Mouse (Mus musculus): ENCODE measurements around the gene Fgfr2. TPM values are rescaled to one million over a fixed set of nuclear protein-coding genes. Genes with fewer than 3 reads are reported as not detected.

Fgfr2 gene
- total RNA-seq, 2 experiments from 2014 or later: 28.8 to 29.4 TPM

DNA sequence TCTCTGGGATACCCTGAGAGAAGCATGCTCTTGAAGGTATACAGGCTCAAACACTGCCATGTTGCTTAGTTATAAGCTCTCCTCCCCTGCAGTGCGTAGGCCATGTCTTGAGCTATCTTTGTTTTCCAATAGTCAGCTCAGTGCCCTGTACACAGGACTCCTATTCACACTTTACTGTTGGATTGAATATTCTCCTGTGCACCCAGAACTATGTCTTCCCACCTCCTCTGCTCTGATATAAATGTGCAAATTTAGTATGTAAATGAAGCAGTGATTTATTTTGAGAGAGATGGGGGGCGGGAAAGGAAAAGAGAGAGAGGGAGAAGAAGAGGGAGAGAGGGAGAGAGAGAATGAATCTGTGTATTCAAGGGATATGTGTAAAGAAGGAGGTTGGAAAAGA, 1267.5 kb downstream of the Fgfr2 start:
- intact Hi-C loops (cut with DNase I): no loop called here
- DNase-seq (ENCODE audit: extremely low spot score in 1 of 2, low spot score in 2 of 2): peak in 1 of 2 experiments; percentile 8

GRCm38 (mm10) chr7:131850579-131850978, 1272.6 kb downstream of the Fgfr2 start:
- DNase-seq (ENCODE audit: extremely low spot score in 1 of 2, low spot score in 2 of 2): no peak
- intact Hi-C loops (cut with DNase I): no loop called here

DNA sequence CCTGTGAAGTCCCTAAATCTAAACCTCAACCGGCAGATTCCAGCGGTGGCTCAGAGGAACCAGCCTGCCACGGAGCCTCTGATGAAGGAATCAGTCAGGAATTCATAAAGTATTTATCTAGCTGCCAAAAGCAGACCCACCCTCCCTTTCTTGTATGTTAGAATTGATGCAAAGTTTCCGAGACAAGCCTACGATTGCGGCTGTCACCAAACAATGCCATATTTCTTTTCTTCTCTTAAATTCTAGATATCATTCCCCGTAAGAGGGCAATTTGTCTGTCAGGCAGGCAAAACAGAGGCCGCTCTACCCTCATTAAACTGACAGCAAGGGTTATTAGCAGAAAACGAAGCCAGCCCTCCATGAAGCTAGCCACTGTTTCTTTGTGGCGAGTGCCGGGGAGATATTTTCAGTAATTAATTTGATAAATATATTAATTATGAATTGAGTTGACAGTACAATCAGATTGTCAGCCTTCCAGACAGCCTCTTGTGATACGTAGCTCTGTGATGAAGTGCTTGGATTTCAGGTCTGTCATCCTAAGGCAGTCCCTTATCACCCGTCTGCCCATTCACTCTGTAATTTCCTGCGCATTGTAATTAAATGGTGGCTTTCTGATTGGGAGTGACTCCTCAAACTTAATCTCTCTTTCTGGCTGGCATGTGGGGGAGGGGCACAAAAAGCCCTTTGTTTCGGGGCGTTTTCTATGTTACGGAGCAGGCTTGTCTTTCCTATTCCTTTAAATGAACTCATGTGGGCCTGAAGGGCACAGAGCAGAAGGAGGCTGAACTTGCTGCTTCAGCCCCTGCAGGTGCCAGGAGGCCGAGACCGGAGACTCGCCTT, 1276.9 kb downstream of the Fgfr2 start:
- no peak for DNase-seq (ENCODE audit: extremely low spot score in 1 of 2, low spot score in 2 of 2)
- intact Hi-C loops (cut with DNase I): no loop called here

GRCm38 (mm10) chr7:131830261-131830660, 1292.9 kb downstream of the Fgfr2 start:
- intact Hi-C loops (cut with DNase I): no loop called here
- no peak for DNase-seq (ENCODE audit: extremely low spot score in 1 of 2, low spot score in 2 of 2)

GRCm38 (mm10) chr7:131826811-131827210, 1296.3 kb downstream of the Fgfr2 start:
- DNase-seq (ENCODE audit: extremely low spot score in 1 of 2, low spot score in 2 of 2): no peak
- intact Hi-C loops (cut with DNase I): no loop called here

DNA sequence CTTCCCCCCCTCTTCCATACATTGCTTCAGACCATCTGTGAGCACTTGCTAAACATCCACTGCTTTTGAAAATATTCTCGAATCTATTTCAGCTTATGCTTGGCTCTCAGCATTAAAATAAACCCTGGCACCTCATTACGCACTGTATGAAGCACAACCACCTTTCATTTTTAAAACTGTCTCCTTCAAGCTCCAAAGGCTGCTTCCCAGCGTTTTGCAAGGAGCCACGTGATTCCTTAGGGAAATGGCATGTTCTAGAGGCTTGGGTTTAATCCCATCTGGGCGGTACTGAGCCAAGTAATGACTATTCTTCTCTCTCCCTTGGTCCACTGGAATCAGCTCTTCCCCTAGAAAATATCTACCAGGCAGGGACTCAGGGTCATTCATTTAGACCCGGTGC, 1305.2 kb downstream of the Fgfr2 start:
- DNase-seq (ENCODE audit: extremely low spot score in 1 of 2, low spot score in 2 of 2): peak in 1 of 2 experiments; percentile 67
- intact Hi-C loops (cut with DNase I): no loop called here

DNA sequence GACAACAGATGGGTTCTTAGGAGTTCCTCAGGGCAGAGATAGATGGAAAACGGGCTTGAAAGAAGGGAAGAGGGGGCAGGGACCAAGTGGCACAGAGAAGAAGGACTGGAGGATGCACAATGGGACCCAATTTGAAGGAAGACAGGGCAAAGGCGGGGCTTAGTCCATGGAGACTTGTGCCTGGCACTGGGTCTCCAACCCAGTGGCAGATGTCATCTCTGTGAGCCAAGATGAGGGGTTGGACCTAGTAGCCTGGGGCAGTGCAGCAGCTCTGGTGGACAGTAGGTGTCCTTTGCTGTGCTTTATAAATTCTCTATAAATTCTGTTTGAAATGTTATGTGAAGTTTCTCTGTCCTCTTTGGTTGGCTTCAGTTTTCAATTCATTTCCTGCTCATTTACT, 1306.5 kb downstream of the Fgfr2 start:
- no peak for DNase-seq (ENCODE audit: extremely low spot score in 1 of 2, low spot score in 2 of 2)

GRCm38 (mm10) chr7:131812116-131812515, 1311.0 kb downstream of the Fgfr2 start:
- intact Hi-C loops (cut with DNase I): no loop called here
- no peak for DNase-seq (ENCODE audit: extremely low spot score in 1 of 2, low spot score in 2 of 2)

More for the DNA sequence above, 1306.5 kb downstream of the Fgfr2 start:
- intact Hi-C loops (cut with DNase I): no loop called here

DNA sequence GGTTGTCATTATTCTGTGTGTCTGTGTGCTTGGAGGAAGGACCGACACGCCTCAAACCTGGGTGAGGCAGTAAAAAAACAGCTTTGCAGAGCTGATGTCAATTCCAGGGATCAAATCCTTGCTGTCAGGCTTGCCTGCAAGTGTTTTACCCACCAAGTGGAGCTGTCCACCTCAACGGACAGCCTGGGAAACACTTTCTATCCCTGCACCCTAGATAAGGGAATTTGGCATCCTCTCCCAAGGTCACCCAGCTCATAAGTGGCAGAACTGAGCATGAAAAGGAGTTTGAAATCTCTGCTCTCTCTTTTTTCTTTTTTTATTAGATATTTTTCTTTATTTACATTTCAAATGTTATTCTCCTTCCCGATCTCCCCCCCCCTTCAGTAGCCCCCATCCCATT, 1312.2 kb downstream of the Fgfr2 start:
- no peak for DNase-seq (ENCODE audit: extremely low spot score in 1 of 2, low spot score in 2 of 2)
- intact Hi-C loops (cut with DNase I): no loop called here

GRCm38 (mm10) chr7:131809584-131810181, 1313.5 kb downstream of the Fgfr2 start:
- intact Hi-C loops (cut with DNase I): no loop called here
- no peak for DNase-seq (ENCODE audit: extremely low spot score in 1 of 2, low spot score in 2 of 2)

GRCm38 (mm10) chr7:131807257-131807656, 1315.9 kb downstream of the Fgfr2 start:
- DNase-seq (ENCODE audit: extremely low spot score in 1 of 2, low spot score in 2 of 2): no peak
- intact Hi-C loops (cut with DNase I): no loop called here

DNA sequence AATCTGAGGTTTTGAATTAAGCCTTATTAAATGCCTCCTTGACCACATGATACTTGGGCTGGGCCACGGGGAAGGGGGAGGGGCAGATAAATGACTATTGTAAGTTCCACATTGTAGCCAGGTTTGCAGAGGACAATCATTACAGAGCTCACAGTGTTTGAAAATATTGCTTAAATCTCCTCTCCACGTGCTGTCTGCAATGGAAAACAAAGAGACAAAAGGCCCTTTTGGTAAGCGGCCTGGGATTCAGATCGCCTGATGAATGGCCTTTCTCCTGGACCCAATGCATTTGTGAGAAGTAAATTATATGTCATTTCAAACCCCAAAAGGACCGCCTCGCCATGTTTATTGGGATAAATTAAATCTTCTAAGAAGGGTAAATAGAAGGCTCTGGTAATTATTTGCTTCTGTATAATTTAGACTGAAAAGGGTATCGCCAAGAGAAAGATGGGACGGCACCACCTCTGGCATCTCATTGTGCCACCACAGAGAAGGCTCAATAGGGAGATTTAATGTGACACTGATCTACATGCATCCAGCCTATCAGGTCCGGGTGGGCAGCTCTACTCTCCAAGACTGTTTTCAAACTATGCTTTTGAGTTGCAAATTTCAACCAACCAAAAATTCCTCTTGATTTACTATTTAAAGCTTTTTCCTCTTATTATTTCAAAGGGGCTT, 1317.5 kb downstream of the Fgfr2 start:
- no peak for DNase-seq (ENCODE audit: extremely low spot score in 1 of 2, low spot score in 2 of 2)
- intact Hi-C loops (cut with DNase I): no loop called here

DNA sequence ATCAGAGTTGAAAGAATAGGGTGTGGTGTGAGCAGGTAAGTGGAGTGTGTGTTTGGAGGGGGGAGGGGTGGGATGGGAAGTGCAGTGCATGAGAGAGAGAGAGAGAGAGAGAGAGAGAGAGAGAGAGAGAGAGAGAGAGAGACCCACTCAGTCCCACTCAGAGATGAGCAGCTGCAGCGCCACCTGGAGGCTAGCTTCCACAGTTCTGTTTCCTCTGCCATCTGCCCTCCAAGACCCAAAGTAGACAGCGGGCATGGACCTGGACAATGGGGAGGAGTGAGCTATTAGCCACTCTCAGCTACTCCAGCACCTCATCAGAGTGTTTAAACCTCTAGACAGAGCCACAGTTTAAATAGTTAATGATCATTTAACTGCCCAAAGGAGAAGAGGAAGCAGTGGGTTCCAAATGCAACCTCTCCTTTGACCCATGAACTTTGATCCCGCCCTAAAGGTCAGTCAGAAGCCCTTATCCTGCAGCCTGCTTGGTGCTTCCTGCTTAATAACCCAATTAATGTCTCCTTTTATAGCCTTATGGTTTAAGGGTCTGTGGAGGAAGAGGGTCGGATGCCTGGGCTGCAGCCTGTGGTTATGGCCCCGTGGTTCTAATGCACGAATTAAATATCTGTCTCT, 1322.6 kb downstream of the Fgfr2 start:
- intact Hi-C loops (cut with DNase I): no loop called here
- DNase-seq (ENCODE audit: extremely low spot score in 1 of 2, low spot score in 2 of 2): peak in 1 of 2 experiments; percentile 36

GRCm38 (mm10) chr7:131797161-131797560, 1326.0 kb downstream of the Fgfr2 start:
- intact Hi-C loops (cut with DNase I): no loop called here
- no peak for DNase-seq (ENCODE audit: extremely low spot score in 1 of 2, low spot score in 2 of 2)

DNA sequence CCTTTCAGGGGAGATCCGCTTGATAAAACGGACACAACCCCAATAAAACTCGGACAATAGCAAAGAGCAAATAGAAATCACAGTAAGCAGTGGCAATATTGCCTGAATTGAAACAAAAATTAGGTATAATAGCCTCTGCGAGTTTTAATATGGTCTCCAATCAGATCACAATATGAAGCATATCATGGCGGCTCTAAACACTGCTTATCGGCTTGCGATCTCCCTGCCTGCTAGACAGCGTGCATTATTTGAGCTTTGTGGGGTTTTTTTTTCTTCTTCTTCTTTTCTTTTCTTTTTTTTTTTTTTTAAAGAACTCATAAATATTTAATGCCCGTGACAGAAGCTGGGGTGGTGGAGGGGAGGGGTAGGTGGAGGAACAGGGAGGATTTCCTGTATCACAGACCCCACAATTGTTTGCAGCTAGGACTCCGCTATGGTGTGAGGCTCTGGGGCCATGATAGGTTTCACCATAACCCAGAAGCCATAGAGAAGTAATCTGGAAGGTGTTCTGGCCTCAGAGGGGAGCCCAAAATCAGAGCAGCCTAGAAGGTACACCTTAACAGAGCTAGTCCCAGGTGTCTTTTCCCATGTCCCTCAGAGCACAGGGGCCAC, 1334.4 kb downstream of the Fgfr2 start:
- DNase-seq (ENCODE audit: extremely low spot score in 1 of 2, low spot score in 2 of 2): no peak
- intact Hi-C loops (cut with DNase I): no loop called here

- no peak for DNase-seq (ENCODE audit: extremely low spot score in 1 of 2, low spot score in 2 of 2)
- intact Hi-C loops (cut with DNase I): no loop called here
Measured at GRCm38 (mm10) chr7:131785721-131786120, 1337.4 kb downstream of the Fgfr2 start.

GRCm38 (mm10) chr7:131778271-131778985, 1344.7 kb downstream of the Fgfr2 start:
- DNase-seq (ENCODE audit: extremely low spot score in 1 of 2, low spot score in 2 of 2): no peak
- intact Hi-C loops (cut with DNase I): no loop called here

DNA sequence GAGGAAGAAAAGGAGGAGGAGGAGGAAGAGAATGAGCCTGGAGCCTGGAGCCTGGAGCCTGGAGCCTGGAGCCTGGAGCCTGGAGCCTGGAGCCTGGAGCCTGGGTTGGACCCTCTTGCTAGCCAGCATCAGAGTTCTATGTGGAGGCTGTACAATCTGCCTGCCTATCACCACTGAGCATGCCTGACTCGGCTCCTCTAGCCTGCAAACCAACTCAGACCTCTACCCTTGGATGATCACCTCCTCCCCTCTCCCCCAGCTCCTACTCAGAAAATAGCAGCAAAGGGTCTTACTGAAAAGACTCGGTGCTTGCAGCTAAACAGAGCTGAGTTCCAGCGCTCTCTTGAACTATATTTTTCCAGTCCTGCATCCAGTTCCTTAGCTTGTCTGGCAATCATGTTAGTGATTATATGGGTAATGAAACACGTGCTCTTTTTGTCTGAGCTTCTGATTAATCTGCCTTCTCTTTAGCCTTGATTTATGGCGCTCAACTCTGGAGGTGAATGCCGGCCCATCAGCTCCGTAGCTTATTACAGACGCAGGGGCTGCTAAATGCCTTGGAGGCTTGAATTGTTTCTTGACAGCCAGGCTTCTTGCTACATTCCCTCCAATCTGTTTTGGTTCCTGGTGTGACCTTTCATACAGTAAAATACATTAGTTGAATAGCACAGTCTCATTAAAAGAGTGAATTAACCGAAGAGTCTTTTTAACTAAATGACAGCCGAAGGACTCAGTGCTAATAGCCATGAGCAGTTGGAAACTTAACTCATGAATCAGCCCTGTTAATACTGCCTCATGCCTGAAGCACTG, 1345.5 kb downstream of the Fgfr2 start:
- intact Hi-C loops (cut with DNase I): no loop called here

More for the DNA sequence above, 1345.5 kb downstream of the Fgfr2 start:
- DNase-seq (ENCODE audit: extremely low spot score in 1 of 2, low spot score in 2 of 2): no peak
